Mouse (Mus musculus): Measurements from ENCODE around the gene Ppef2. TPM values are rescaled to one million over a fixed set of nuclear protein-coding genes. Genes with fewer than 3 reads are reported as not detected.

Ppef2 gene
- 0.82 and 0.94 TPM in 2 replicates for polyA plus RNA-seq (2012; rRNA removed)
- not detected in 2 replicates for polyA plus RNA-seq (2014; fragmentation: Nextera tagmentation; extraction: Ambion mirVana)

GRCm38 (mm10) chr5:92256218-92256617, at the start of gene Ppef2:
TSS of gene Ppef2 (minus strand) at chr5:92256278.
- no peak within 1 kb of the TSS for H3K27ac ChIP-seq (replicated peaks; ENCODE audit: low read depth, low read length)
- H3K9ac ChIP-seq (ENCODE audit: low read depth, low read length, severe bottlenecking), result no peak within 1 kb of the TSS
- H3K4me1 ChIP-seq (ENCODE audit: control insufficient read depth, insufficient read depth, low read length), result no peaks in the 10 kb centered on the region; the same call in 1 of the 2 replicates
- ATAC-seq (ENCODE audit: low FRiP score, low read depth), result no peak
- 16% methylated on average over 6 of the region's 6 CpGs for WGBS
- H3K27me3 ChIP-seq (ENCODE audit: control insufficient read depth, insufficient read depth, low read length), result no peaks in the 10 kb centered on the region
- no peak for DNase-seq (ENCODE audit: low spot score)
- H3K4me2 ChIP-seq (replicated peaks; ENCODE audit: low read depth, low read length, severe bottlenecking), result no peak within 1 kb of the TSS
- H3K4me3 ChIP-seq (replicated peaks; ENCODE audit: low read length), result no peak within 1 kb of the TSS
- H3K36me3 ChIP-seq (ENCODE audit: control insufficient read depth, insufficient read depth, low read length), result no peaks in the 10 kb centered on the region
- no peaks in the 10 kb centered on the region for H3K9me3 ChIP-seq (ENCODE audit: control insufficient read depth, low read length)
- no peak for TF ChIP-seq POLR2A (IDR thresholded peaks at IDR 0.05; ENCODE audit: borderline replicate concordance, extremely low read depth, insufficient read depth, insufficient read length)

- WGBS, result 85% methylated on average over 3 of the region's 3 CpGs
- Histone ChIP-seq H3K4me1 (ENCODE audit: control insufficient read depth, insufficient read depth, low read length) (peaks cover 5% of the 10 kb centered on the region), H3K4me3 (replicated peaks; ENCODE audit: low read length) (no peak overlapping the region), H3K27ac (replicated peaks; ENCODE audit: low read depth, low read length) (no peak overlapping the region), H3K9me3 (ENCODE audit: control insufficient read depth, low read length) (no peaks in the 10 kb centered on the region), H3K9ac (ENCODE audit: low read depth, low read length, severe bottlenecking) (no peak overlapping the region), H3K36me3 (ENCODE audit: control insufficient read depth, insufficient read depth, low read length) (peaks cover 69% of the 10 kb centered on the region), H3K4me2 (replicated peaks; ENCODE audit: low read depth, low read length, severe bottlenecking) (no peak overlapping the region), H3K27me3 (ENCODE audit: control insufficient read depth, insufficient read depth, low read length) (no peaks in the 10 kb centered on the region)
- no peak for TF ChIP-seq POLR2A (IDR thresholded peaks at IDR 0.05; ENCODE audit: borderline replicate concordance, extremely low read depth, insufficient read depth, insufficient read length)
- ATAC-seq (ENCODE audit: low FRiP score, low read depth) (no peak), DNase-seq (ENCODE audit: low spot score) (no peak)
Measured at GRCm38 (mm10) chr5:92304291-92304690, 48.2 kb upstream of the Ppef2 start.

GRCm38 (mm10) chr5:92302149-92302840, 46.2 kb upstream of the Ppef2 start:
- Histone ChIP-seq H3K4me2 (replicated peaks; ENCODE audit: low read depth, low read length, severe bottlenecking) (no peak overlapping the region), H3K27me3 (ENCODE audit: control insufficient read depth, insufficient read depth, low read length) (no peaks in the 10 kb centered on the region), H3K4me1 (ENCODE audit: control insufficient read depth, insufficient read depth, low read length) (no peaks in the 10 kb centered on the region), H3K36me3 (ENCODE audit: control insufficient read depth, insufficient read depth, low read length) (peaks cover 85% of the 10 kb centered on the region), H3K9me3 (ENCODE audit: control insufficient read depth, low read length) (no peaks in the 10 kb centered on the region), H3K9ac (ENCODE audit: low read depth, low read length, severe bottlenecking) (no peak overlapping the region), H3K27ac (replicated peaks; ENCODE audit: low read depth, low read length) (no peak overlapping the region), H3K4me3 (replicated peaks; ENCODE audit: low read length) (no peak overlapping the region)
- DNase-seq (ENCODE audit: low spot score) (no peak), ATAC-seq (ENCODE audit: low FRiP score, low read depth) (no peak)
- TF ChIP-seq POLR2A (IDR thresholded peaks at IDR 0.05; ENCODE audit: borderline replicate concordance, extremely low read depth, insufficient read depth, insufficient read length), result no peak
- 93% methylated on average over 13 of the region's 13 CpGs for WGBS

- DNase-seq (ENCODE audit: low spot score) (no peak), ATAC-seq (ENCODE audit: low FRiP score, low read depth) (no peak)
- Histone ChIP-seq H3K4me1 (ENCODE audit: control insufficient read depth, insufficient read depth, low read length) (no peaks in the 10 kb centered on the region), H3K27me3 (ENCODE audit: control insufficient read depth, insufficient read depth, low read length) (no peaks in the 10 kb centered on the region), H3K9me3 (ENCODE audit: control insufficient read depth, low read length) (no peaks in the 10 kb centered on the region), H3K4me3 (replicated peaks; ENCODE audit: low read length) (no peak overlapping the region), H3K36me3 (ENCODE audit: control insufficient read depth, insufficient read depth, low read length) (peaks cover 88% of the 10 kb centered on the region), H3K27ac (replicated peaks; ENCODE audit: low read depth, low read length) (no peak overlapping the region), H3K4me2 (replicated peaks; ENCODE audit: low read depth, low read length, severe bottlenecking) (no peak overlapping the region), H3K9ac (ENCODE audit: low read depth, low read length, severe bottlenecking) (no peak overlapping the region)
- no peak for TF ChIP-seq POLR2A (IDR thresholded peaks at IDR 0.05; ENCODE audit: borderline replicate concordance, extremely low read depth, insufficient read depth, insufficient read length)
- 84% methylated on average over 2 of the region's 2 CpGs for WGBS
Measured at GRCm38 (mm10) chr5:92294525-92294924, 38.4 kb upstream of the Ppef2 start.

- H3K9me3 ChIP-seq (ENCODE audit: control insufficient read depth, low read length), result no peaks in the 10 kb centered on the region
- no peak overlapping the region for H3K27ac ChIP-seq (replicated peaks; ENCODE audit: low read depth, low read length)
- ATAC-seq (ENCODE audit: low FRiP score, low read depth) (no peak), DNase-seq (ENCODE audit: low spot score) (no peak)
- no peaks in the 10 kb centered on the region for H3K27me3 ChIP-seq (ENCODE audit: control insufficient read depth, insufficient read depth, low read length)
- peaks cover 91% of the 10 kb centered on the region for H3K36me3 ChIP-seq (ENCODE audit: control insufficient read depth, insufficient read depth, low read length)
- no peak overlapping the region for H3K4me2 ChIP-seq (replicated peaks; ENCODE audit: low read depth, low read length, severe bottlenecking)
- no peaks in the 10 kb centered on the region for H3K4me1 ChIP-seq (ENCODE audit: control insufficient read depth, insufficient read depth, low read length)
- 90% methylated on average over 6 of the region's 6 CpGs for WGBS
- TF ChIP-seq POLR2A (IDR thresholded peaks at IDR 0.05; ENCODE audit: borderline replicate concordance, extremely low read depth, insufficient read depth, insufficient read length), result no peak
- H3K9ac ChIP-seq (ENCODE audit: low read depth, low read length, severe bottlenecking), result no peak overlapping the region
- no peak overlapping the region for H3K4me3 ChIP-seq (replicated peaks; ENCODE audit: low read length)
Measured at GRCm38 (mm10) chr5:92291652-92292414, 35.8 kb upstream of the Ppef2 start.

Data from limb, embryonic 14.5 days (tissue).